Mouse (Mus musculus): ENCODE data around the gene Fev.

- TF ChIP-seq CTCF (IDR thresholded peaks at IDR 0.05; ENCODE audit: low read depth, low read length): no peak
- TF ChIP-seq EP300 (IDR thresholded peaks at IDR 0.05; ENCODE audit: insufficient read depth, low read depth, low read length): no peak
Observed at GRCm38 (mm10) chr1:74857201-74857600, 28.0 kb downstream of the Fev start.

Data from ES-Bruce4 (cell line).